8 mouse cellular contexts compared by ENCODE assay signal in the genomic region with DNA sequence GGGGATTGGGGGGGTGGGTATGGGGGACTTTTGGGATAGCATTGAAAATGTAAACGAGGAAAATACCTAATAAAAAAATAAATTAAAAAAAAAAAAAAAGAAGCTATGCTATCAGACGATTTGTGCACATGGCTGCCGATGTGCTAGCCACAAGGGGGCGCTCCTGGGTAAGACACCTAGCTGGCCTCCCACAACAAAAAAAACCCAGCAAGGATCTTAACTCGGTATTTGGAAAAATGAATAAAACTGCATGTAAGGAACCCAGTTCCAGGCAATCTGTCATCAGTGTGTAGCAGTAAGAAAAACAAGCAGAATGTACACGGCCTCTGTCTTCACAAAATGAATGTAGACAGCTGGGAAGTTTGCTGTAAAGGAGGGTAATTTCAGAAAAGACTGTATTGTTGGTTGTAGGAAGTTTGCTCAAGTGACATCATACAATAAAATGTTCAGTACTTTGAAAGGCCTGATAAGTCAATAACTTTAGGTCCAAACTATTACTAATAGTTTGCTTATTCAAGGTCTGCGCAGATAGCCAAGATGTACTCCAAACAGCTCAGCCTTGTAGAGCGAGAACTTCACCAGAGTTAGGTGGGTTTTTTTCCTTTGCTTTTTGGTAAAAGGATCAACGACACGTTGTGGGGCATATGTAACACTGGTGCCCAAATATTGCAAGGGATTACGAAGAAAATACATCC. TPM values are rescaled to one million over a fixed set of nuclear protein-coding genes. Genes with fewer than 3 reads are reported as not detected.
DNase-seq lines count a peak whose midpoint lies in the region; ATAC-seq and TF ChIP-seq lines count a peak whose summit lies in the region.

No protein-coding gene starts in this region.

- TF ChIP-seq POLR2A in olfactory bulb, adult 2 months (IDR thresholded peaks at IDR 0.05; ENCODE audit: insufficient read depth, low read depth, low read length): no peak
- no peak for TF ChIP-seq POLR2A in thymus, adult 2 months (IDR thresholded peaks at IDR 0.05; ENCODE audit: control insufficient read depth, extremely low read depth, insufficient read depth, low read length, poor library complexity)

- H3K9me3 ChIP-seq in hindbrain, embryonic 11.5 days (ENCODE audit: control insufficient read depth, low read length): no peaks in the 10 kb centered on the region
- no peaks in the 10 kb centered on the region; the same call in 1 of the 2 replicates for H3K9me3 ChIP-seq in hindbrain, embryonic 13.5 days
- H3K9me3 ChIP-seq in embryonic facial prominence, embryonic 13.5 days: no peaks in the 10 kb centered on the region
- H3K9me3 ChIP-seq in limb, embryonic 11.5 days (ENCODE audit: control insufficient read depth, low read length): no peaks in the 10 kb centered on the region

- no peak for ATAC-seq in hindbrain, embryonic 11.5 days (ENCODE audit: low FRiP score)
- no peak for ATAC-seq in hindbrain, embryonic 13.5 days (ENCODE audit: low FRiP score)
- no peak for ATAC-seq in embryonic facial prominence, embryonic 13.5 days (ENCODE audit: insufficient number of reproducible peaks, insufficient read depth, low FRiP score, low TSS enrichment, low read depth)
- peak; percentile 58 to 62; a peak in 1 of 4 replicates for ATAC-seq in hematopoietic stem cell, adult 5-6 weeks (replicated peaks in 1 of 2; ENCODE audit: insufficient read depth in 1 of 2, low FRiP score in 2 of 2, low TSS enrichment in 1 of 2, low read depth in 1 of 2, poor library complexity in 2 of 2, severe bottlenecking in 2 of 2)
- no peak for ATAC-seq in limb, embryonic 11.5 days (ENCODE audit: insufficient number of reproducible peaks, low FRiP score, low TSS enrichment, low read depth)

- WGBS in hindbrain, embryonic 11.5 days: 44% methylated on average over 11 of the region's 11 CpGs
- WGBS in hindbrain, embryonic 13.5 days: 43% methylated on average over 11 of the region's 11 CpGs
- 30% methylated on average over 11 of the region's 11 CpGs for WGBS in embryonic facial prominence, embryonic 13.5 days
- 32% methylated on average over 11 of the region's 11 CpGs for WGBS in limb, embryonic 11.5 days
- WGBS in olfactory bulb, adult 2 months: 38% methylated on average over 11 of the region's 11 CpGs
- WGBS in thymus, adult 2 months: 45% methylated on average over 11 of the region's 11 CpGs

- no peaks in the 10 kb centered on the region for H3K27me3 ChIP-seq in hindbrain, embryonic 11.5 days (ENCODE audit: control insufficient read depth, insufficient read depth, low read length)
- no peaks in the 10 kb centered on the region for H3K27me3 ChIP-seq in hindbrain, embryonic 13.5 days
- H3K27me3 ChIP-seq in embryonic facial prominence, embryonic 13.5 days: no peaks in the 10 kb centered on the region
- no peaks in the 10 kb centered on the region for H3K27me3 ChIP-seq in limb, embryonic 11.5 days (ENCODE audit: control insufficient read depth, insufficient read depth, low read length)
- no peaks in the 10 kb centered on the region for H3K27me3 ChIP-seq in thymus, adult 2 months (ENCODE audit: control insufficient read depth, insufficient read depth, low read length)

- peak; percentile 84 for DNase-seq in hindbrain, embryonic 11.5 days (ENCODE audit: low spot score)
- peak; percentile 87 for DNase-seq in adrenal gland, postnatal 25 days
- DNase-seq in limb, embryonic 11.5 days (ENCODE audit: low spot score): peak; percentile 90
- peak; percentile 70 for DNase-seq in thymus, adult 2 months

- H3K4me3 ChIP-seq in hindbrain, embryonic 11.5 days (ENCODE audit: low read depth, low read length): no peak overlapping the region
- no peak overlapping the region for H3K4me3 ChIP-seq in hindbrain, embryonic 13.5 days
- no peak overlapping the region for H3K4me3 ChIP-seq in embryonic facial prominence, embryonic 13.5 days
- H3K4me3 ChIP-seq in limb, embryonic 11.5 days (ENCODE audit: low read depth, low read length): no peak overlapping the region
- no peak overlapping the region for H3K4me3 ChIP-seq in olfactory bulb, adult 2 months (ENCODE audit: insufficient read depth, low read depth, low read length)
- no peak overlapping the region for H3K4me3 ChIP-seq in thymus, adult 2 months (ENCODE audit: control insufficient read depth, insufficient read depth, low read length)

- no peaks in the 10 kb centered on the region for H3K36me3 ChIP-seq in hindbrain, embryonic 11.5 days (ENCODE audit: control insufficient read depth, insufficient read depth, low read length)
- no peaks in the 10 kb centered on the region for H3K36me3 ChIP-seq in hindbrain, embryonic 13.5 days
- no peaks in the 10 kb centered on the region for H3K36me3 ChIP-seq in embryonic facial prominence, embryonic 13.5 days
- H3K36me3 ChIP-seq in limb, embryonic 11.5 days (ENCODE audit: control insufficient read depth, insufficient read depth, low read length): no peaks in the 10 kb centered on the region
- H3K36me3 ChIP-seq in thymus, adult 2 months (ENCODE audit: control insufficient read depth, insufficient read depth, low read length): no peaks in the 10 kb centered on the region

- no peaks in the 10 kb centered on the region for H3K4me1 ChIP-seq in hindbrain, embryonic 11.5 days (replicated peaks; ENCODE audit: control insufficient read depth, insufficient read depth, low read length)
- H3K4me1 ChIP-seq in hindbrain, embryonic 13.5 days (replicated peaks): no peaks in the 10 kb centered on the region
- peaks cover 33% of the 10 kb centered on the region for H3K4me1 ChIP-seq in embryonic facial prominence, embryonic 13.5 days
- H3K4me1 ChIP-seq in limb, embryonic 11.5 days (ENCODE audit: control insufficient read depth, insufficient read depth, low read length): 0 out of 2 replicates have a peak, but pooled peaks cover 2% of the 10 kb centered on the region
- no peaks in the 10 kb centered on the region for H3K4me1 ChIP-seq in olfactory bulb, adult 2 months (ENCODE audit: control insufficient read depth, insufficient read depth, low read length)
- H3K4me1 ChIP-seq in thymus, adult 2 months (replicated peaks; ENCODE audit: control insufficient read depth, insufficient read depth, low read length): no peaks in the 10 kb centered on the region

- H3K4me2 ChIP-seq in hindbrain, embryonic 11.5 days (replicated peaks; ENCODE audit: low read depth, low read length): no peak overlapping the region
- H3K4me2 ChIP-seq in hindbrain, embryonic 13.5 days: no peak overlapping the region
- H3K4me2 ChIP-seq in embryonic facial prominence, embryonic 13.5 days: no peak overlapping the region
- no peak overlapping the region for H3K4me2 ChIP-seq in limb, embryonic 11.5 days (ENCODE audit: low read depth, severe bottlenecking)

- H3K27ac ChIP-seq in hindbrain, embryonic 11.5 days (ENCODE audit: low read depth, low read length): no peak overlapping the region
- H3K27ac ChIP-seq in hindbrain, embryonic 13.5 days: no peak overlapping the region
- peak overlapping the region; percentile 35 for H3K27ac ChIP-seq in embryonic facial prominence, embryonic 13.5 days
- no peak overlapping the region for H3K27ac ChIP-seq in limb, embryonic 11.5 days (replicated peaks; ENCODE audit: low read depth, low read length)
- no peak overlapping the region for H3K27ac ChIP-seq in olfactory bulb, adult 2 months (ENCODE audit: insufficient read depth, low read depth, low read length)
- H3K27ac ChIP-seq in thymus, adult 2 months (ENCODE audit: control insufficient read depth, insufficient read depth, low read length): no peak overlapping the region

- H3K9ac ChIP-seq in hindbrain, embryonic 11.5 days (ENCODE audit: low read depth, low read length): no peak overlapping the region
- no peak overlapping the region for H3K9ac ChIP-seq in hindbrain, embryonic 13.5 days
- no peak overlapping the region for H3K9ac ChIP-seq in embryonic facial prominence, embryonic 13.5 days
- no peak overlapping the region for H3K9ac ChIP-seq in limb, embryonic 11.5 days (ENCODE audit: low read length)

- peak; percentile 50; the same call in 1 of the 2 replicates for TF ChIP-seq CTCF in olfactory bulb, adult 2 months (IDR thresholded peaks at IDR 0.05; ENCODE audit: insufficient read depth, low read depth, low read length)
- TF ChIP-seq CTCF in thymus, adult 2 months (IDR thresholded peaks at IDR 0.05; ENCODE audit: borderline replicate concordance, control insufficient read depth, extremely low read depth, insufficient read depth, low read length, poor library complexity): peak; percentile 49; the same call in 1 of the 2 replicates

RNA-seq across cellular contexts. Expression of a gene that starts 31.7 kb away (rescaled TPM):
- polyA plus RNA-seq in hindbrain, embryonic 11.5 days (2014; fragmentation: Nextera tagmentation; extraction: Ambion mirVana): not detected in 2 replicates
- polyA plus RNA-seq in hindbrain, embryonic 13.5 days (2015; fragmentation: Nextera tagmentation; extraction: Ambion mirVana): 0.35 and 0.70 TPM in 2 replicates
- total RNA-seq in adrenal gland, postnatal 25 days (2021): 0.70 and 10.3 TPM in 2 replicates
- polyA plus RNA-seq in embryonic facial prominence, embryonic 13.5 days (2015; fragmentation: Nextera tagmentation; extraction: Ambion mirVana): 0.66 and 5.3 TPM in 2 replicates
- 6.1 and 14.9 TPM in 2 replicates for total RNA-seq in hematopoietic stem cell, adult 5-6 weeks (2017)
- polyA plus RNA-seq in limb, embryonic 11.5 days (2014; fragmentation: Nextera tagmentation; extraction: Ambion mirVana): 0.13 TPM in 1 of 2 replicates, not detected in the other
- not detected in 2 replicates for polyA plus RNA-seq in olfactory bulb, adult 2 months (2012; ENCODE audit: insufficient read depth, insufficient read length, low replicate concordance, missing spikeins)
- polyA plus RNA-seq in thymus, adult 2 months (2012; rRNA removed): 2.3 and 4.6 TPM in 2 replicates

RNA-seq across cellular contexts. Expression of a gene that starts 44.9 kb away (rescaled TPM):
- polyA plus RNA-seq in hindbrain, embryonic 11.5 days (2014; fragmentation: Nextera tagmentation; extraction: Ambion mirVana): 41.9 and 46.2 TPM in 2 replicates
- 35.7 and 36.5 TPM in 2 replicates for polyA plus RNA-seq in hindbrain, embryonic 13.5 days (2015; fragmentation: Nextera tagmentation; extraction: Ambion mirVana)
- total RNA-seq in adrenal gland, postnatal 25 days (2021): 127 and 153 TPM in 2 replicates
- polyA plus RNA-seq in embryonic facial prominence, embryonic 13.5 days (2015; fragmentation: Nextera tagmentation; extraction: Ambion mirVana): 219 and 254 TPM in 2 replicates
- 47.1 and 62.7 TPM in 2 replicates for total RNA-seq in hematopoietic stem cell, adult 5-6 weeks (2017)
- polyA plus RNA-seq in limb, embryonic 11.5 days (2014; fragmentation: Nextera tagmentation; extraction: Ambion mirVana): 132 and 134 TPM in 2 replicates
- not detected in 2 replicates for polyA plus RNA-seq in olfactory bulb, adult 2 months (2012; ENCODE audit: insufficient read depth, insufficient read length, low replicate concordance, missing spikeins)
- polyA plus RNA-seq in thymus, adult 2 months (2012; rRNA removed): 56.2 and 61.4 TPM in 2 replicates

Comparison
In these comparisons a context has a peak if more than half of its experiments do, and no peak if none do; other contexts are left out.
1. ATAC-seq: peak in hematopoietic stem cell, adult 5-6 weeks (2 of 2); none in hindbrain, embryonic 11.5 days (single experiment), hindbrain, embryonic 13.5 days (single experiment), embryonic facial prominence, embryonic 13.5 days (single experiment) and limb, embryonic 11.5 days (single experiment).
2. RNA of a gene that starts 44.9 kb away (polyA plus RNA-seq): 219 to 254 TPM in embryonic facial prominence, embryonic 13.5 days, 132 to 134 TPM in limb, embryonic 11.5 days, 56.2 to 61.4 TPM in thymus, adult 2 months, 41.9 to 46.2 TPM in hindbrain, embryonic 11.5 days and 35.7 to 36.5 TPM in hindbrain, embryonic 13.5 days; not detected in olfactory bulb, adult 2 months; every median in the first group is over 10 times any median in the second.
3. Peak in every context shown above with its lines, with median percentiles within 50 percentile points of each other: DNase-seq.